Mouse (Mus musculus): ENCODE measurements around the gene Homer2. TPM values are rescaled to one million over a fixed set of nuclear protein-coding genes. Genes with fewer than 3 reads are reported as not detected.

The Homer2 gene
- total RNA-seq, 2 experiments from 2014 or later, result 1.1 to 4.6 TPM

- no peak for ATAC-seq (replicated peaks; ENCODE audit: low FRiP score, poor library complexity, severe bottlenecking)
These were observed 50.3 kb downstream of the Homer2 start for GRCm38 (mm10) chr7:81657055-81657454.

- no peak for ATAC-seq (replicated peaks; ENCODE audit: low FRiP score, poor library complexity, severe bottlenecking)
These were observed 50.7 kb downstream of the Homer2 start for GRCm38 (mm10) chr7:81656635-81657034.

GRCm38 (mm10) chr7:81654946-81655718 is 52.2 kb downstream of the Homer2 start:
- no peak for ATAC-seq (replicated peaks; ENCODE audit: low FRiP score, poor library complexity, severe bottlenecking)

GRCm38 (mm10) chr7:81653988-81654387 is 53.3 kb downstream of the Homer2 start:
- no peak for ATAC-seq (replicated peaks; ENCODE audit: low FRiP score, poor library complexity, severe bottlenecking)

GRCm38 (mm10) chr7:81652296-81652695 is 55.0 kb downstream of the Homer2 start:
- no peak for ATAC-seq (replicated peaks; ENCODE audit: low FRiP score, poor library complexity, severe bottlenecking)

GRCm38 (mm10) chr7:81651284-81651683 is 56.0 kb downstream of the Homer2 start:
- ATAC-seq (replicated peaks; ENCODE audit: low FRiP score, poor library complexity, severe bottlenecking), result no peak

GRCm38 (mm10) chr7:81649270-81649669 is 58.1 kb downstream of the Homer2 start:
- ATAC-seq (replicated peaks; ENCODE audit: low FRiP score, poor library complexity, severe bottlenecking), result no peak

- no peak for ATAC-seq (replicated peaks; ENCODE audit: low FRiP score, poor library complexity, severe bottlenecking)
These were observed 59.4 kb downstream of the Homer2 start for GRCm38 (mm10) chr7:81647959-81648358.

- no peak for ATAC-seq (replicated peaks; ENCODE audit: low FRiP score, poor library complexity, severe bottlenecking)
These were observed 62.6 kb downstream of the Homer2 start for GRCm38 (mm10) chr7:81644551-81645235.

- ATAC-seq (replicated peaks; ENCODE audit: low FRiP score, poor library complexity, severe bottlenecking), result no peak
These were observed 66.2 kb downstream of the Homer2 start for GRCm38 (mm10) chr7:81641101-81641500.

GRCm38 (mm10) chr7:81632586-81632985 is 74.7 kb downstream of the Homer2 start:
- no peak for ATAC-seq (replicated peaks; ENCODE audit: low FRiP score, poor library complexity, severe bottlenecking)

- no peak for ATAC-seq (replicated peaks; ENCODE audit: low FRiP score, poor library complexity, severe bottlenecking)
These were observed 76.1 kb downstream of the Homer2 start for GRCm38 (mm10) chr7:81631261-81631660.

- 0 out of 2 replicates have a peak, but pooled peaks have one; percentile 64 for ATAC-seq (replicated peaks; ENCODE audit: low FRiP score, poor library complexity, severe bottlenecking)
These were observed 80.9 kb downstream of the Homer2 start for GRCm38 (mm10) chr7:81626460-81626859.

- ATAC-seq (replicated peaks; ENCODE audit: low FRiP score, poor library complexity, severe bottlenecking), result no peak
These were observed 83.6 kb downstream of the Homer2 start for GRCm38 (mm10) chr7:81623767-81624166.

- ATAC-seq (replicated peaks; ENCODE audit: low FRiP score, poor library complexity, severe bottlenecking), result no peak
These were observed 84.5 kb downstream of the Homer2 start for GRCm38 (mm10) chr7:81622793-81623192.

- no peak for ATAC-seq (replicated peaks; ENCODE audit: low FRiP score, poor library complexity, severe bottlenecking)
These were observed 92.3 kb downstream of the Homer2 start for GRCm38 (mm10) chr7:81615031-81615430.

- no peak for ATAC-seq (replicated peaks; ENCODE audit: low FRiP score, poor library complexity, severe bottlenecking)
These were observed 94.3 kb downstream of the Homer2 start for GRCm38 (mm10) chr7:81612856-81613635.

GRCm38 (mm10) chr7:81610125-81610524 is 97.2 kb downstream of the Homer2 start:
- peak; percentile 53; the same call in 1 of the 2 replicates for ATAC-seq (replicated peaks; ENCODE audit: low FRiP score, poor library complexity, severe bottlenecking)

GRCm38 (mm10) chr7:81606452-81606851 is 100.9 kb downstream of the Homer2 start:
- ATAC-seq (replicated peaks; ENCODE audit: low FRiP score, poor library complexity, severe bottlenecking), result no peak

GRCm38 (mm10) chr7:81605489-81605888 is 101.8 kb downstream of the Homer2 start:
- peak; percentile 42; the same call in 1 of the 2 replicates for ATAC-seq (replicated peaks; ENCODE audit: low FRiP score, poor library complexity, severe bottlenecking)
